Mouse (Mus musculus) liver, embryonic 13.5 days (tissue): Measurements from ENCODE around the gene Abhd11. TPM values are rescaled to one million over a fixed set of nuclear protein-coding genes. Genes with fewer than 3 reads are reported as not detected.

ENCODE experiments used
- ATAC-seq: fragments of 200-750 bp; cut with Nextera tagmentation; 2 replicates; pipeline ENCODE4 v1.8.0; 2017; ENCODE audit warnings: low read depth, mild to moderate bottlenecking, moderate number of reproducible peaks, moderate library complexity
- DNase-seq: peaks from one replicate; pipeline ENCODE4 v3.0.0; 2022
- H3K27ac ChIP-seq: fragments of 300-500 bp; sonication (generic); 2 replicates; pipeline ENCODE4 v1.5.1; 2015; ENCODE audit warnings: moderate library complexity, mild to moderate bottlenecking, inconsistent platforms
- H3K27me3 ChIP-seq: fragments of 300-500 bp; sonication (generic); 2 replicates; pipeline ENCODE4 v1.6.1; 2015; ENCODE audit warnings: mild to moderate bottlenecking, inconsistent platforms
- H3K36me3 ChIP-seq: fragments of 300-500 bp; sonication (generic); 2 replicates; pipeline ENCODE4 v1.6.1; 2015; ENCODE audit warnings: mild to moderate bottlenecking, inconsistent platforms
- H3K4me1 ChIP-seq: fragments of 300-500 bp; sonication (generic); replicated peaks from 2 replicates; pipeline ENCODE4 v1.6.1; 2015; ENCODE audit warnings: inconsistent platforms
- H3K4me2 ChIP-seq: fragments of 300-500 bp; sonication (generic); 2 replicates; pipeline ENCODE4 v1.6.1; 2015; ENCODE audit warnings: inconsistent platforms, mild to moderate bottlenecking, moderate library complexity
- H3K4me3 ChIP-seq: fragments of 300-500 bp; sonication (generic); replicated peaks from 2 replicates; pipeline ENCODE4 v1.5.1; 2015; ENCODE audit warnings: mild to moderate bottlenecking, inconsistent platforms
- H3K9ac ChIP-seq: fragments of 300-500 bp; sonication (generic); 2 replicates; pipeline ENCODE4 v1.6.1; 2015; ENCODE audit warnings: mild to moderate bottlenecking, inconsistent platforms
- H3K9me3 ChIP-seq: fragments of 300-500 bp; sonication (generic); replicated peaks from 2 replicates; pipeline ENCODE4 v1.6.1; 2016; ENCODE audit warnings: inconsistent platforms
- WGBS: fragments of 180-500 bp; shearing (Covaris S2); methylation state at CpG from one replicate; pipeline ENCODE4 v1.1.7; 2015; ENCODE audit not compliant: insufficient replicate concordance; 5-methylcytosine and 5-hydroxymethylcytosine counted together
- polyA plus RNA-seq: library from polyadenylated mRNA; unstranded; fragments of >200 nt; fragmentation: Nextera tagmentation; extraction: Ambion mirVana; gene quantifications from 2 replicates; pipeline ENCODE4 v1.2.1, GENCODE M21; 2015

Gene Abhd11
- polyA plus RNA-seq, 1 experiment from 2014 or later: 37.3 TPM

GRCm38 (mm10) chr5:134974294-134974693 is 34.7 kb upstream of the Abhd11 start:
- WGBS: 8% methylated on average over 7 of the region's 7 CpGs
- Histone ChIP-seq H3K4me2 (peak overlapping the region; percentile 44), H3K27ac (peak overlapping the region; percentile 56), H3K4me1 (peaks cover 56% of the 10 kb centered on the region), H3K27me3 (no peaks in the 10 kb centered on the region), H3K9me3 (no peaks in the 10 kb centered on the region), H3K36me3 (no peaks in the 10 kb centered on the region), H3K4me3 (no peak overlapping the region), H3K9ac (no peak overlapping the region; the same call in 1 of the 2 replicates)
- DNase-seq (peak; percentile 28), ATAC-seq (peak; percentile 73)

GRCm38 (mm10) chr5:134974921-134975320 is 34.0 kb upstream of the Abhd11 start:
- H3K27me3 ChIP-seq: no peaks in the 10 kb centered on the region
- WGBS: 15% methylated on average over 2 of the region's 2 CpGs
- no peaks in the 10 kb centered on the region for H3K36me3 ChIP-seq
- DNase-seq (no peak), ATAC-seq (no peak)
- no peak overlapping the region for H3K4me3 ChIP-seq
- no peaks in the 10 kb centered on the region for H3K9me3 ChIP-seq
- 0 out of 2 replicates have a peak overlapping the region, but pooled peaks have one; percentile 56 for H3K27ac ChIP-seq
- H3K9ac ChIP-seq: no peak overlapping the region
- no peak overlapping the region for H3K4me2 ChIP-seq
- H3K4me1 ChIP-seq: peaks cover 56% of the 10 kb centered on the region

DNA sequence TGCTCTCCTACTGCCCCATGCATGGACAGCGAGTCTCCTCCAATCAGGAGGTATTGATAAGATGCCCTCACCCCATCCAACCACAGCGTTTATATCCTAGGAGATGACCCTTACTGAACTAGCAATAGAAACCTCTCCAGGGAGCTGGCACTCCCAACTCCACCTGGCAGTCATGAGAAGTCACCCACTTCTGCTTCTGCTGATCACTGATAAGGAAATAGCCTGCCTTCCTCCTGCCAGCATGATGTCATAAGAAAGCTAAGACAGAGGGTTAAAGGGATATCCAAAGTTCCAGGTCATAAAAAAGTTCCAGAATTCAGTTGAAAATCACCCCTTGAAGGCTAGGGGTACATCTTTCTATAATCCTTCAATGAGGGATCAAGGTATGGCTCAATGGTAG is 32.8 kb upstream of the Abhd11 start:
- H3K27ac ChIP-seq: peak overlapping the region; percentile 56
- H3K4me3 ChIP-seq: no peak overlapping the region
- H3K4me1 ChIP-seq: peaks cover 68% of the 10 kb centered on the region
- no peak overlapping the region for H3K9ac ChIP-seq
- peak; percentile 44 for DNase-seq
- H3K27me3 ChIP-seq: no peaks in the 10 kb centered on the region
- H3K9me3 ChIP-seq: no peaks in the 10 kb centered on the region
- 30% methylated on average over 2 of the region's 2 CpGs for WGBS
- H3K4me2 ChIP-seq: peak overlapping the region; percentile 42
- ATAC-seq: peak; percentile 61
- no peaks in the 10 kb centered on the region for H3K36me3 ChIP-seq

DNA sequence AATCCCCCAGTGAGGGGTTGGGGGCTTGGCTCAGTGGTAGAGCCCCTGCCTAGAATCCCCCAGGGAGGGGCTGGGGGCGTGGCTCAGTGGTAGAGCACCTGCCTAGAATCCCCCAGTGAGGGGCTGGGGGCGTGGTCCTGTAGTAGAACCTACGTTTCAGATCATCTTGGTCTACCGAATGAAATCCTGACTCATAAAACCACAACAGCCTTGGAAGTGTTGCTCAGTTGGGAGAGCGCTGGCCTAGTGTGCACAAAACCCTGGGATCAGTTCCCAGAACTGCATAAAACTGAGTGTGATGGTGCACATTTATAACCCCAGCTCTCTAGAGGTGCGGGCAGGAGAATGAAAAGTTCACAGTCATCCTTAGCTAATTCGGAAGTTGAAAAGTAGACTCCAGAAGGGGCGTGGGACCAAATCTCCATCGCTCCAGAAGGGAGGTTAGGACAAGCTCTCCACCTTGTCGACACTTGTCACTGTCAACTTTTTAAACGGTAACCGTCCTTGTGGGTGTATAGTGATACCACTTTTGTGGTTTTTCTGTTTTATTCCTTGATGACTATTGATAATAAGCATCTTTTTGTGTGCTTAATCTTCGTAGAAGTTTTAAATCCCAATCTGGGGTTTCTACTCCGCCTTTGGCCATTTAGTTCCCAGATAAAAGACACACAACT is 32.2 kb upstream of the Abhd11 start:
- Histone ChIP-seq H3K4me1 (peaks cover 73% of the 10 kb centered on the region), H3K9me3 (no peaks in the 10 kb centered on the region), H3K36me3 (no peaks in the 10 kb centered on the region), H3K4me2 (peak overlapping the region; percentile 42), H3K27me3 (no peaks in the 10 kb centered on the region), H3K9ac (0 out of 2 replicates have a peak overlapping the region, but pooled peaks have one; percentile 1), H3K27ac (peak overlapping the region; percentile 56), H3K4me3 (no peak overlapping the region)
- 29% methylated on average over 14 of the region's 14 CpGs for WGBS
- ATAC-seq (peak; percentile 32; the same call in 1 of the 2 replicates), DNase-seq (no peak)

GRCm38 (mm10) chr5:134977837-134978236 is 31.1 kb upstream of the Abhd11 start:
- no peak overlapping the region for H3K4me3 ChIP-seq
- DNase-seq: no peak
- H3K27ac ChIP-seq: no peak overlapping the region
- 26% methylated on average over 4 of the region's 4 CpGs for WGBS
- no peaks in the 10 kb centered on the region for H3K27me3 ChIP-seq
- H3K9ac ChIP-seq: no peak overlapping the region
- no peak for ATAC-seq
- no peaks in the 10 kb centered on the region for H3K36me3 ChIP-seq
- no peaks in the 10 kb centered on the region for H3K9me3 ChIP-seq
- no peak overlapping the region for H3K4me2 ChIP-seq
- H3K4me1 ChIP-seq: peaks cover 67% of the 10 kb centered on the region

DNA sequence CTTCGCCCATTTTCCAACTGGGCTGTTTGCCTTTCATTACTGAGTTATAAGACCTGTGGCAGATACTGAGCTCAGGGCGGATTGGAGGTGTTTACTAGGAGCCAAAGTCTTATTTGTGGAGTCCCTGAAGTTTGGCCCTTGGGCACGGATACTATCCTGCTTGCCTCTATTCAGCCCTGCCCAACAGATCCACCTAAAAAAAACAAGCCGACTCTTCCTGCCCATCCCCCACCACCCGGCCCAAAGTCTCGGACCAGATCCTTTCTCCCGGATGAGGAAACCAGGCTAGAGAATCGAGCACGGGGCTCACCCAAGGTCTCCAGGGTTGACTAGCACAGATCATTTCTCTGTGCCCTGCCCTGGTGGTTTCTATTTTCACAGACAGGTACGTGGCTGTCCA is 27.8 kb upstream of the Abhd11 start:
- H3K4me3 ChIP-seq: no peak overlapping the region
- 37% methylated on average over 10 of the region's 10 CpGs for WGBS
- DNase-seq (no peak), ATAC-seq (no peak; the same call in 1 of the 2 replicates)
- H3K27ac ChIP-seq: no peak overlapping the region
- peaks cover 26% of the 10 kb centered on the region for H3K27me3 ChIP-seq
- H3K4me1 ChIP-seq: peaks cover 48% of the 10 kb centered on the region
- H3K9ac ChIP-seq: no peak overlapping the region
- no peaks in the 10 kb centered on the region for H3K36me3 ChIP-seq
- H3K9me3 ChIP-seq: no peaks in the 10 kb centered on the region
- H3K4me2 ChIP-seq: peak overlapping the region; percentile 14; the same call in 1 of the 2 replicates

DNA sequence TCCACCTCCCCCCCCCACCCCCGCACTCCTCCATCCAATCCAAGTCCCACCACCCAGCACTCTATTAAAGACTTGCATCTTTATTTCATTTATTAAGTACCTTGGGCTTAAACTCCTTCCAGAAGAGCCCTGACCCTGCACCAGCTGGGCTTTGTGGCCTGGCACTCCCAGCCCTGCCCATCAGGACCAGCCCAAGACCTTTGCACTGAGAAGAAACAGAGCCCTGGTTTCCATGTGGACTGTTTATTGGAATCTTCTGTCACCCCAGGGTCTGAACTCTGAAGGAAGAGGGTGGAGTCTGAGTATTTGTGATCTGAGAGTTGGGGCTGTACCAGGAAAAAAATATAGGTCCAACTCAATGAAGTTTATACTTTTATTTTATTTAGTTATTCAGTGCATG is 25.8 kb upstream of the Abhd11 start:
- Histone ChIP-seq H3K4me2 (no peak overlapping the region), H3K9me3 (no peaks in the 10 kb centered on the region), H3K9ac (no peak overlapping the region), H3K4me3 (no peak overlapping the region), H3K27ac (no peak overlapping the region), H3K27me3 (peaks cover 46% of the 10 kb centered on the region), H3K4me1 (peaks cover 41% of the 10 kb centered on the region), H3K36me3 (no peaks in the 10 kb centered on the region)
- WGBS: 63% methylated on average over 1 of the region's 1 CpGs
- no peak for DNase-seq
- ATAC-seq: no peak

- Histone ChIP-seq H3K4me2 (no peak overlapping the region), H3K9me3 (no peaks in the 10 kb centered on the region), H3K27ac (no peak overlapping the region), H3K4me1 (peaks cover 40% of the 10 kb centered on the region), H3K9ac (no peak overlapping the region), H3K36me3 (no peaks in the 10 kb centered on the region), H3K27me3 (peaks cover 52% of the 10 kb centered on the region), H3K4me3 (no peak overlapping the region)
- DNase-seq (no peak), ATAC-seq (no peak)
- WGBS: 37% methylated on average over 3 of the region's 3 CpGs
These were observed 25.2 kb upstream of the Abhd11 start for GRCm38 (mm10) chr5:134983771-134984170.

DNA sequence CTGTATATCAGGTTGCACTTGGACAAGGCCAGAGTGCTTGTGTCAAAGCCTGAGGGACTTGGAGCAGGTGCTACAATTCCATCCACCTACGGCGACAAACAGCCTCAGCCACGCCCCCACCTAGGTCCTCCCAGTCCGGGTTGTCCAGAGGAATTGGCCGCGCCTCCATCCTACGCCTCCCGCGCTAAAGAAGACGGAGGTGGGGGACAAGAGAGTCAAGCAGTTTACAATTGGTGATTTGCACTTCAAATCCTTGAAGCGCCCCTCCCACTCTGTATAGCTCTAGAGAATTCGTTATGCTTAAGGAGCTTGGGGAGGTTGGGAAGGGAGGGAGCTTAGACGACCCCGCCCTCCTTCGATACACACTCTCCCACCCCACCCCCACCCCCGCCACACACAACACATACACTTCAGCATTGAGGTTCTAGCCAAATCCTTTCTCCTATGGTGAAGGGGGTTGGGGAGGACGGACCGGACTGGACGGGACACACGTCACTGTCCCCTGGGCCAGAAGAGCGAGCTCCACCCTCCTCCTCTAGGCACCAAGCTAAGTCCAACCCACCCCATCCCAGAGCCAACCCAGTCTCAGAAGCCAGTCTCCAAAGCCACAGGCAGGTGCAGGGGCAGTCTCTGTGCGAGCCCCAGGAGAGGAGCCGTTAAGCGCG is 23.2 kb upstream of the Abhd11 start, which contains the start of gene Cldn3:
Gene Cldn3, plus strand, starts transcription at position 582 of the 665 bp plus-strand sequence.
- ATAC-seq (peak; percentile 43), DNase-seq (no peak)
- 5% methylated on average over 25 of the region's 25 CpGs for WGBS
- no peak within 1 kb of the TSS for H3K27ac ChIP-seq
- peak within 1 kb of the TSS; percentile 51 for H3K4me2 ChIP-seq
- peaks cover 32% of the 10 kb centered on the region for H3K4me1 ChIP-seq
- H3K9ac ChIP-seq: peak within 1 kb of the TSS; percentile 29; the same call in 1 of the 2 replicates
- H3K4me3 ChIP-seq: peak within 1 kb of the TSS; percentile 31
- H3K9me3 ChIP-seq: no peaks in the 10 kb centered on the region
- peaks cover 71% of the 10 kb centered on the region for H3K27me3 ChIP-seq
- H3K36me3 ChIP-seq: no peaks in the 10 kb centered on the region

GRCm38 (mm10) chr5:134986298-134987268 is 22.4 kb upstream of the Abhd11 start:
- Histone ChIP-seq H3K9ac (peak overlapping the region; percentile 29; the same call in 1 of the 2 replicates), H3K9me3 (no peaks in the 10 kb centered on the region), H3K4me1 (peaks cover 24% of the 10 kb centered on the region), H3K27me3 (peaks cover 73% of the 10 kb centered on the region), H3K4me2 (peak overlapping the region; percentile 51), H3K27ac (no peak overlapping the region), H3K4me3 (peak overlapping the region; percentile 31), H3K36me3 (no peaks in the 10 kb centered on the region)
- 8% methylated on average over 79 of the region's 79 CpGs for WGBS
- DNase-seq (no peak), ATAC-seq (no peak)

GRCm38 (mm10) chr5:134989166-134989565 is 19.8 kb upstream of the Abhd11 start:
- ATAC-seq (no peak), DNase-seq (no peak)
- no peak overlapping the region for H3K4me2 ChIP-seq
- H3K27ac ChIP-seq: no peak overlapping the region
- no peak overlapping the region for H3K4me3 ChIP-seq
- H3K9ac ChIP-seq: no peak overlapping the region
- 41% methylated on average over 11 of the region's 11 CpGs for WGBS
- no peaks in the 10 kb centered on the region for H3K36me3 ChIP-seq
- peaks cover 23% of the 10 kb centered on the region for H3K4me1 ChIP-seq
- peaks cover 66% of the 10 kb centered on the region for H3K27me3 ChIP-seq
- no peaks in the 10 kb centered on the region for H3K9me3 ChIP-seq
